In genomic region chr3:36011239-36011638, GRCm38 (mm10) we compare ENCODE assay signal across 27 mouse cellular contexts. TPM values are rescaled to one million over a fixed set of nuclear protein-coding genes. Genes with fewer than 3 reads are reported as not detected.
"Had no signal": no experiment of that assay in that cellular context is flagged by ENCODE, and none has a peak within 500 bp of the region (broad histone marks: within the 10 kb centered on the region; RNA-seq: fewer than 3 reads in every experiment).

No protein-coding gene starts in this region.

- H3K9ac ChIP-seq: limb, embryonic 13.5 days; liver, embryonic 13.5 days; lung, embryonic 14.5 days; midbrain, embryonic 13.5 days had no signal

- ATAC-seq: lung, postnatal 0 days; midbrain, embryonic 13.5 days; midbrain, embryonic 16.5 days had no signal

- H3K4me3 ChIP-seq: layer of hippocampus, adult 2 months; limb, embryonic 10.5 days; limb, embryonic 13.5 days; liver, embryonic 13.5 days; midbrain, embryonic 10.5 days; midbrain, embryonic 13.5 days had no signal

- H3K27ac ChIP-seq: kidney, postnatal 0 days; layer of hippocampus, adult 2 months; limb, embryonic 10.5 days; limb, embryonic 13.5 days; liver, embryonic 13.5 days; macrophage; midbrain, embryonic 10.5 days; midbrain, embryonic 13.5 days had no signal

- H3K4me2 ChIP-seq: limb, embryonic 13.5 days; liver, embryonic 13.5 days; lung, embryonic 14.5 days; midbrain, embryonic 13.5 days had no signal

- H3K4me1 ChIP-seq: limb, embryonic 10.5 days; liver, embryonic 13.5 days; midbrain, embryonic 10.5 days; midbrain, embryonic 13.5 days had no signal

- DNase-seq: kidney, postnatal 25 days; layer of hippocampus, adult 9-11 months; liver; liver, embryonic 13.5 days; lung, embryonic 14.5 days; thymus, adult 18-20 months; thymus, postnatal 36 days had no signal

- H3K27me3 ChIP-seq: limb, embryonic 13.5 days; liver, embryonic 13.5 days; midbrain, embryonic 13.5 days had no signal

- H3K36me3 ChIP-seq: limb, embryonic 10.5 days; limb, embryonic 13.5 days; liver, embryonic 13.5 days; midbrain, embryonic 10.5 days; midbrain, embryonic 13.5 days had no signal

- H3K9me3 ChIP-seq: limb, embryonic 10.5 days; limb, embryonic 13.5 days; liver, embryonic 13.5 days; midbrain, embryonic 10.5 days; midbrain, embryonic 13.5 days had no signal

RNA-seq across cellular contexts. Expression of gene Ccdc144b, which starts 42.1 kb away (rescaled TPM):
- total RNA-seq: layer of hippocampus, adult 2 months; layer of hippocampus, postnatal 25 days; left cerebral cortex, adult 18-20 months; left cerebral cortex, postnatal 25 days; monocyte, adult 5-6 weeks had no signal
- polyA plus RNA-seq: kidney, postnatal 0 days; large intestine, adult 2 months; limb, embryonic 10.5 days; liver, embryonic 13.5 days; liver, embryonic 16.5 days; lung, embryonic 14.5 days; lung, postnatal 0 days; macrophage; midbrain, embryonic 10.5 days; midbrain, embryonic 13.5 days; midbrain, embryonic 16.5 days; neural tube, embryonic 11.5 days; neural tube, embryonic 14.5 days; small intestine, adult 2 months; spleen, adult 2 months; stomach, embryonic 16.5 days had no signal
